Mouse (Mus musculus) CD8-positive naive resting alpha-beta T cell, adult 2 months (primary cell): Measurements from ENCODE around the gene Ripor2.

Source experiments
- DNase-seq, 2 experiments: peaks; one replicate each; pipeline ENCODE4 v3.0.0; 2022; ENCODE audit warnings: low read depth in 2 of 2, low spot score in 2 of 2

The Ripor2 gene

DNA sequence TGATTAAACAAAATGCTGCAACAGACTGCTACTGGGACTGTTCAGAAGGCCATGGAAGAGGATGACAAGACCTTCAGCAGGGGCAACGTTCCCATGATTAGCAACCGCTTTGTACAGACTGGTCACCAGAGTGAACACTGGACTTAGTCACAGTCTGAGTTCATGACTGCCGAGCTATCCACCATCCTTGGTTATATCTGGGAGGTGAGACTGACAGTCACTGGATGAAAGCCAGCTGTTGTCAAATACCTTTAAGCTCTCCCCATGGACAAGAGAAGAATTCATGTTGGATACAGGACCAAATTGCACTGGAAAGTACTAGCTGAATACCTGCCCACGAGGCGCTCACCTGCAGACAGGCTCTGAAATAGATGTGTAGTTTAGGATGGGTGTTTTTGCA, 2.4 kb downstream of the Ripor2 start:
- DNase-seq, result no peak

GRCm38 (mm10) chr13:24584841-24585240, 2.9 kb downstream of the Ripor2 start:
- no peak for DNase-seq

DNA sequence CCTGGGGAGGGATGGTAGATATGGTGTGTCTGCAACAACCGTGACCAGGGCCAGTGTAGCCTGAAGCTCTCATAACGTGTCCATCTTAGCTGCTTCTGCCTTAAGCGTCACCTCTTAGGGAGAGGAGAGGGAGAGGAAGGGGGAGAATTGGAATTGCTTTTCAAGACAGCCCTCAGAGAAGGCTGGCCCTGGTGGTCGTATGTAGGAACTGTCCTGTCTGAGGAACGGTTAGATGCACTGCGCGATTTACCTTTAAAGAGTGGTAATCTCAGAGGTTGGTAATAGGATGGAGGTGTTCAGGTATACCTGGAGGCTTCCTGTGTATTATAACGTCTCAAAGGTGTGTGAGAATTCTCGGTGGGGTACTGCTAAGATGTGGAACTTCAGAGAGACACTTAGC, 3.4 kb downstream of the Ripor2 start:
- no peak for DNase-seq

- DNase-seq, result peak in 1 of 2 experiments; percentile 41
These were observed 5.4 kb downstream of the Ripor2 start for GRCm38 (mm10) chr13:24587192-24587895.

GRCm38 (mm10) chr13:24588603-24589002, 6.6 kb downstream of the Ripor2 start:
- DNase-seq, result no peak

- DNase-seq, result no peak
These were observed 9.7 kb downstream of the Ripor2 start for GRCm38 (mm10) chr13:24591737-24592136.

DNA sequence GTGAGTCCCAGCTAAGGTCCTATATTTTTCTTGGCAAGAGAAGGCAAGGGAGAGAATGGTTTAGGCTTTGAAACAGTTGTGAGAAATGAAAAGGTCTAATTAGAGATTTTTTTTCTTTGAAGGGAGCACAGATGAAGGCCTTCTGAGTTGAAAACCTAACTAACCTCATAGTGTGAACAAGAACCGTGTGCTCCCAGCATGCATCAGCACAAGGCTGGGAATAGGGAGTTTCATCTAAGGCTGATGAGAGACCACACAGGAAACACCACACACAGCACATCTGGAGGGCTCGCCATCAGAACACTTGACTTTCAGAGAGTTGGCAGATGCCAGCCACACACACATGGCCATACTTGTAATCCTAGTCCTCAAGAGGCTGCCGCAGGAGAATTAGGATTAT, 12.3 kb downstream of the Ripor2 start:
- no peak for DNase-seq

DNA sequence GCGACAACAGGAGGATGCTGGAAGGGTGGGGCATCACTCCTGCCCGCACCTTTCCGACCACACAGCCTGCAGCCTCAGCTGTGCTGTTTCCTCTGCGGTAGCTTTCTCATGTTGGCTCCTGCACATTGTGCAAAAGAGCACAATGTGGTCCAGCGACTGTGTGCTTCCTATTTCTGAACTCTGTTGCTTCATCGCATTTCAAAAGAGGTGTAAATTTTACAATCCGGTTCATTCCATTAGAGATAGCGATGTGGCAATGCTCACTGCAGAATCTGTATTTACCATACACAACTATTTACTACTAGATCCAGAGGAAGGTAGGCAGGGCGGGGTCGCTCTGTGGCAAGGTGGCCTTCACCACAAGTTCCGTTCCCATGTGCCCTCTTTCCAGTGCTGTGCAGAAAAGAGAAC, 17.6 kb downstream of the Ripor2 start:
- DNase-seq, result peak; percentile 68 to 74

DNA sequence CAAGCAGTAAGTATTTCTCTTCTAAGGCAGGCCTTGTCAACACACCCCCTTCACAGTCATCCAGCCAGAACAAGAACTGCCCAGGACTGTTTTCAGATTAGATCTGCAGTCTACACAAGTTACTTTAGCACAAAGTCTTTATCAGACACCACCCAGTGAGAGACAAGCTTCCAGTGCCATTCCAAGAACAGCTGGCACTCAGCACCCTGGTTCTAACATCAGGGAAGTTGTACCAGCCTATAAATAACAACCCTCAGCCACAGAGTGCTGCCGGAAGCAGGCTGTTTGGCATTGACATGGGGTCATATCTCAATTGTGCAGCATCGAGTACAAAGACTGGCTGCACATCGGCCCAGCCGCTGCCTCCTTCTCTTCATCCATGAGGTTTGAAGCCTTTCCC, 21.0 kb downstream of the Ripor2 start:
- DNase-seq, result no peak

GRCm38 (mm10) chr13:24603591-24604009, 21.6 kb downstream of the Ripor2 start:
- peak; percentile 32 to 53 for DNase-seq

DNA sequence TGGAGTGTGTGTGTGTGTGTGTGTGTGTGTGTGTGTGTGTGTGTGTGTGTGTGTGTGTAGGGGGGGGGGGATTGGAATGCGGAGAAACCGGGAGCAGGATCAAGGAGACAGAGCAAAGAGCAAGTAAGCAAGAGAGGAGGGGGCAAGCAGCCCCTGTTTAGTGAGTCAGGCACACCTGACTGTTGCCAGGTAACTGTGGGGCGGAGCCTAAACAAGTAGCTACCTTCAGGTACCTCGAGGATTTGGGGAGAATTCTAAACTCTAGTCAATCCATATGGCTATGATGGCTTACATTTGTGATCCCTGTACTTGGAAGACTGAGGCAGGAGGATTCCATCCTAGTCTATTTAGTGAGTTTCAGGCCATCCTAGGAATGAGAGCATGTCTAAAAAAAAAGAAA, 22.1 kb downstream of the Ripor2 start:
- DNase-seq, result no peak

DNA sequence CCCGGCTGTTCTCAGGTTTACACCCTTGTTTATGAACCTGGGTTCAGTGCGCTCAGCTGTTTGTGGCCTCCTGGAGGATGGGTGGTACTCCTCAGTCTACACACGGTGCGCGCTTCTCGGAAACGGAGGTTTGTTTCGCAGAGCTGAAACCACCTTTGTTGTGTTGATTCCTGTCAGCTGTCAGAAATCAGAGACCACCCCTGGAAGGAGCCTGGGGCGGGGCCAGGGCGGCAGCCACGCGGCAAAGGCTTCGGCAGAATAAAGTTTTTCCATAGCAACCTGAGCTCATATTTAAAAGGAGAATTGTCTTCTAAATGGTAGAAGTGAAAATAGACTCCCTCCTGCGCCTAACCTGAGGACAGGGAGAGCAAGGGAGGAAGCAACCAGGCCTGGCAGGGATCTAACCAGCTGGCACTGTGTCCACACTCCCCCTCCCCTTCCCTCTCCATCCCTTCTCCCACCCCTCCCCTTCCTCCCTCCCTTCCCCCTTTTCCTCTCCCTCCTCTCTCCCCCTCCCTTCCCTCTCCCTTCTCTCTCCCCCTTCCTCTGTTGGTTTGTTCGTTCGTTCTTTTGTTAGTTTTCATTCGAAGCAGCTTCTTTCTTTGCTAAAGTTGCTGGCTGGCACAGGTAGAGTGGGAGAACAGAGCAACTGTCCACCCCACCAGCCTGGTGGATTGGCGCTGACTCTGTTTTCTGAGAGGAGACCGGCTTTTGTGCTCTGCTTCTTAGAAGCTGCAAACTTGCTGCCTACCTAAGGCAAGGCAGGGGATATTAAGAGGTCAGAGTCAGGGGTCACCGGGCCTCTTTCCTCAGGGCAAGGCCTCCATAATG, 23.0 kb downstream of the Ripor2 start:
- DNase-seq, result peak; percentile 91 to 92

DNA sequence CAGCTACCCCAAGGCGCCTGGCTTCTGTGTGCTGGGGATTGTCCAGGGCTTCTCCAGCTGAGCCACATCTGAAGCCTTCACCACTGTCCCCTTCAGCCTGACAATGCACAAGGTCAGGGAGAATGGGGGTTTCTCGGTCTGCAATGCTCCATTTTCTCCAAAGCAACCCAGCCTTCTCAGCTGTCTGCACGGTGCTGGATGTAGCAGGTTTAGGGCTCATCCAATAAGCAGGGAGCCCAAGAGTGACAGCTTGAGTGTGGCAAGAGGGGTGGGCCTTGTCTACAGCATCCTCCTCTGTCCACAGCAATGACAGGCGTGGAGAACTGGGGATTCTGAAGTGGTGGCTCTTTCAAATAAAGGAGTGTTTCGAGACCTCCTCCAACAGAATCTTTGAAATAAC, 23.8 kb downstream of the Ripor2 start:
- no peak for DNase-seq

GRCm38 (mm10) chr13:24607961-24608360, 26.0 kb downstream of the Ripor2 start:
- DNase-seq, result no peak

DNA sequence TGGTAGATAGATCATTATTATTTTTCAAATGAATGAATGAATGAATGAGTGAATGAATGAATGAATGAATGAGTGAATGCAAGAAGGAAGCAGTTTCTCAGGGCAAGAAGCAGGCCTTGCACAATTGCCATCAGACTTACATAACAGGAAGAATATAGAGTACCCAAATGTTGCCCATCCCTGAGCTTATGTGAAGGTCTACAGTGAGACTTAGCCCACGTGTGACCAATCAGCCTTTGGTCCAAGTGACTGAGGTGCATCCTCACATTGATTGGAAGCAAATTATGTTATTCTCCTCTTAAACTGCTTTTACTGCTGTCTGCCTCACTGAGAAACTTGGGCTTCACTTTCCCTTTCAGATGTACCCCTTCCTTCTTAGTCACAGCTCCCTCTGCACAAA, 26.7 kb downstream of the Ripor2 start:
- DNase-seq, result no peak

DNA sequence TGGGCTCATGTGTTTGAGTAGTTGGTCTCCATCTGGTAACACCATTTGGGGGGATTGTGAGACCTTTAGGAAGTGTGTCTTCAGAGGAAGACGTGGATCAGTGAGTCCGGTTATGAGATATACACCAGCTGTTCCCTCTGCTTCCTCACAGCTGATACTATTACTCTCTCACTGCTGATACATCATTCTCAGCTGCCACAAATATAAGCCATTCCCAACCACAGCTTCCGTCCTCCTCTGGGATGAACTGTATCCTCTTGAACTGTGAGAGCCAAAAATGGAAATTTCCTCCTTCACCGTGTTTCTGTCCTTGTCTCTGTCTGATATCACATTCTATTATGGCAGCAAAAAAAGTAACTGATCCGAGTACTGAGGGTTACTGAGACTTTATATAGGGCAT, 28.9 kb downstream of the Ripor2 start:
- no peak for DNase-seq

DNA sequence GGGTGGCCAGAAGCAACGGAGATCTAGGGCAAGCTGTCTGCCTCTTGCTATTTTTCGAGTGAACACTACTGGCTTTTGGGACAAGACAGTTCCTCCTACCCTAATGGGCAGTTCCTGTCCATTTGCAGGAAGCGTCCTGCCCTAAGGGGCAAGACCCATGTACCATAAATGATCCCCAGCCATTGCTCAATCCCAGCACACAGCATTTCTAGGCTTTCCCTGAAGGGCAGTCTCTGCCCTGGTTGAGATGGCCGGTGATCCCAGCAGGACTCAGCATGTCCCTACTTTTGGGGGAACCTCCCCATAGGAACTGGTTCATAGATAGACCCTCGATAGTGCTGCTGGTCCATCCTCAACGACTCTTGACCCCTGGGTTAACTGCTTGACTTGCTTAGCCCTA, 31.0 kb downstream of the Ripor2 start:
- no peak for DNase-seq

DNA sequence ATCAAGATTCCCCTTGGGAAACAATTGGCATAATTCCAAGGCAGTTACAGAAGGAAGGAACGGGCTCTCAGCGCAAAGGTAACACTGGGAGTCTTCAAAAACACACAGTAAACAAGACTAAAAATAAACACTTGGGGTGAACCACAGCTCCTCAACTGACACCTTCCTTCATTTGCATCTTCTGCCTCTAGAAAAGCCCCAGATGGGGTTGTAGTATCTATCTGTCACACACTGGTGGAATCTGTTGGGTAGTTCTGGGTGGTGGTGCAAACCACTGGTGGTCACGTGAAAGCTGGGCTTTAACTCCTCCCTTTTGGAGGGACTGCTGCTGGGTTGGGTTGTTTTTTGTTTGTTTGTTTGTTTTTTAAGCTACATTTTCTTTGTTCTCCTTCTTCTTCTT, 31.4 kb downstream of the Ripor2 start:
- DNase-seq, result peak; percentile 63 to 76

- DNase-seq, result peak; percentile 42 to 45
These were observed 32.2 kb downstream of the Ripor2 start for GRCm38 (mm10) chr13:24613927-24614780.

DNA sequence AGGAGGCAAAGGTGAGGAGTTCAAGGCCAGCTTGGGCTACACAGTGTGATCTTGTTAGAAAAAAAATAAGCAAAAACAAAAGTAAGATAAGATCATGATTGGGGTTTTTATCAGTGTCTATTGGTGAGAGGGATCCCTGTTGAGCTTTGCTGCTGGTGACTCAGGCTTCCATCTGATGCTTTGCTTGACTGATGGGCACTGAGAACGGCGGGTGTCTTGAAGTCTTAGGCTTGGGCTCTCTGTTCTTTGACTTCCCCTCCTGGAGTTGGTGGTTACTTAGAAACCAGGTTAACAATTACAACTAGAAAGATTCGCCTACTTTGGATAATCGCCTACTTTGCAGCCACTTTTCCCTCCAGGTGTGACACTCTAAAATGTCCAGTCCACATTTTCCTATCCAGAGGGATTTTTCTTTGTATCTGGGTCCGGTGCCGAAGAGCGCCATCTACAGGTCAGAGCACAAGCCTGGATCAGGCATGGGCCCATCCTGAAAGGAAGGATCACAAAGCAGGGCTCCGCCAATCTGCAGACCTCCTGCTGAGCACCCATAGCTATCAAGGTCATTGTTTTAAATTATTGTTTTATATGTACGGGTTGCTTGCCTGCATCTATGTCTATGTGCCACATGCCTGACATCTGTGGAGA, 34.1 kb downstream of the Ripor2 start:
- peak in 1 of 2 experiments; percentile 47 for DNase-seq

- no peak for DNase-seq
These were observed 34.7 kb downstream of the Ripor2 start for GRCm38 (mm10) chr13:24616645-24617044.
